8 mouse cellular contexts compared by ENCODE assay signal in the genomic region with DNA sequence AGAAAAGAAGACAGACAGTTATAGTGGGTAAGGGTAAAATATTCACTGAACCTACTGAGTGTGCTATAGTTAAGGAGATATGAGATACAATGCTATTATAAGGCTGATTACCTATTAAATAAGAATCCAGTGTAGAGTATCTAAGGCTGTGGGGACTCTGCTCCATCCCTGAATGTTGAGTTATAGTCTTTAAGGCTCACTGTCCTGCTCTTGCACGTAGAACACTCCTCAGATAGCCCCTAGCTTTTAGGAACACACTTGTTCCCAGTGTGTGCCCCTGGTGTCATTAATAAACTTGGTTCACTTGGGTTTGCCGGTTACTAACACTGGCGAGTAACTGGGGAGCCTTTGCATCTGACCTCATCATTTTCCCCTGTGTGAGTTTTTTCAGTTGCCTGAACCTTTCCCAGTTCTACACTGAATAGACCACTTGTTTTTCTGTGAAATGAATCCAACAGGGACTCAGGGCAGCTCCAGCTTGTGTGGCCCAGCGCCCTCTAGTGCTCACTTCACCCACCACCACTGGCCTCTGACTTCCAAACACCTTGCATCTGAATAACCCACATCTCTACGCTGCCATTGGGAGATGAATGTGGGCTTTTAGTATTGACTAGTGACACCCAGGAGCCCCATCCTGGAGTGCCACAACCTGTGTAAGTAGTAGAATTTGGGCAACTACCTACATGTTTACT. TPM values are rescaled to one million over a fixed set of nuclear protein-coding genes. Genes with fewer than 3 reads are reported as not detected.
DNase-seq lines count a peak whose midpoint lies in the region; ATAC-seq and TF ChIP-seq lines count a peak whose summit lies in the region.

No protein-coding gene starts in this region.

- ATAC-seq in heart, postnatal 0 days (ENCODE audit: insufficient read depth, low read depth), result peak; percentile 82
- peak; percentile 60 for ATAC-seq in liver, embryonic 14.5 days (ENCODE audit: insufficient read depth)
- ATAC-seq in neural tube, embryonic 14.5 days (ENCODE audit: low read depth), result peak; percentile 92

- no peaks in the 10 kb centered on the region for H3K4me1 ChIP-seq in ES-E14 (ENCODE audit: control insufficient read depth in 2 of 2, insufficient read depth in 2 of 2, low read length in 2 of 2, poor library complexity in 1 of 2)
- H3K4me1 ChIP-seq in forebrain, embryonic 10.5 days, result no peaks in the 10 kb centered on the region
- no peaks in the 10 kb centered on the region; the same call in 1 of the 2 replicates for H3K4me1 ChIP-seq in heart, postnatal 0 days (ENCODE audit: control insufficient read depth, insufficient read depth)
- no peaks in the 10 kb centered on the region for H3K4me1 ChIP-seq in liver, embryonic 14.5 days (replicated peaks; ENCODE audit: control insufficient read depth in 2 of 2, insufficient read depth in 2 of 2, low read length in 1 of 2)
- H3K4me1 ChIP-seq in neural tube, embryonic 14.5 days (ENCODE audit: control insufficient read depth, insufficient read depth, low read length), result no peaks in the 10 kb centered on the region

- H3K9me3 ChIP-seq in ES-E14 (ENCODE audit: control insufficient read depth, insufficient read depth, low read depth, low read length), result no peaks in the 10 kb centered on the region
- no peaks in the 10 kb centered on the region for H3K9me3 ChIP-seq in forebrain, embryonic 10.5 days
- H3K9me3 ChIP-seq in heart, postnatal 0 days (replicated peaks; ENCODE audit: control insufficient read depth, low read length), result no peaks in the 10 kb centered on the region
- H3K9me3 ChIP-seq in liver, embryonic 14.5 days (ENCODE audit: control insufficient read depth, low read length), result no peaks in the 10 kb centered on the region
- H3K9me3 ChIP-seq in neural tube, embryonic 14.5 days (ENCODE audit: control insufficient read depth, low read length), result no peaks in the 10 kb centered on the region

- H3K27me3 ChIP-seq in forebrain, embryonic 10.5 days (ENCODE audit: poor library complexity, severe bottlenecking), result no peaks in the 10 kb centered on the region
- no peaks in the 10 kb centered on the region for H3K27me3 ChIP-seq in heart, postnatal 0 days (ENCODE audit: control insufficient read depth, insufficient read depth, low read length)
- H3K27me3 ChIP-seq in liver, embryonic 14.5 days (ENCODE audit: control insufficient read depth, insufficient read depth, low read length), result no peaks in the 10 kb centered on the region
- no peaks in the 10 kb centered on the region for H3K27me3 ChIP-seq in neural tube, embryonic 14.5 days (ENCODE audit: control insufficient read depth, insufficient read depth, low read length)

- DNase-seq in ES-E14 (ENCODE audit: low read depth, low spot score), result peak; percentile 38
- DNase-seq in c-Kit-positive CD71-negative TER-119-negative erythroid progenitor cells, embryonic 14.5 days (ENCODE audit: low read depth), result peak; percentile 41
- DNase-seq in forebrain, embryonic 10.5 days (ENCODE audit: extremely low spot score, low spot score), result peak; percentile 60
- peak; percentile 51 for DNase-seq in heart, postnatal 0 days (ENCODE audit: low spot score)
- peak; percentile 82 to 90 for DNase-seq in kidney, postnatal 25 days
- peak in 1 of 3 experiments; percentile 17 for DNase-seq in liver, embryonic 14.5 days (ENCODE audit: low read depth in 3 of 3, low spot score in 3 of 3)
- peak; percentile 40 to 53 for DNase-seq in thymus, postnatal 36 days

- in situ Hi-C loops in ES-E14 (cut with MboI; ENCODE audit: low sequenced_read_pairs in 2 of 2, unreplicated experiment in 2 of 2), result no loop called here

- no peak overlapping the region for H3K27ac ChIP-seq in ES-E14 (ENCODE audit: insufficient read depth, low read depth, low read length, poor library complexity, severe bottlenecking)
- no peak overlapping the region for H3K27ac ChIP-seq in forebrain, embryonic 10.5 days
- H3K27ac ChIP-seq in heart, postnatal 0 days (ENCODE audit: low read depth), result no peak overlapping the region
- no peak overlapping the region for H3K27ac ChIP-seq in liver, embryonic 14.5 days
- no peak overlapping the region; the same call in 1 of the 2 replicates for H3K27ac ChIP-seq in neural tube, embryonic 14.5 days (ENCODE audit: low read depth, low read length)

- H3K4me3 ChIP-seq in ES-E14 (ENCODE audit: insufficient read depth in 1 of 2, low read depth in 1 of 2, low read length in 2 of 2, poor library complexity in 1 of 2, severe bottlenecking in 1 of 2), result no peak overlapping the region
- no peak overlapping the region for H3K4me3 ChIP-seq in forebrain, embryonic 10.5 days
- no peak overlapping the region for H3K4me3 ChIP-seq in heart, postnatal 0 days (ENCODE audit: low read depth, low read length)
- H3K4me3 ChIP-seq in liver, embryonic 14.5 days (ENCODE audit: insufficient read depth in 1 of 2, low read depth in 2 of 2, low read length in 2 of 2), result no peak overlapping the region
- no peak overlapping the region for H3K4me3 ChIP-seq in neural tube, embryonic 14.5 days (ENCODE audit: low read depth, low read length)

- H3K36me3 ChIP-seq in ES-E14 (ENCODE audit: control insufficient read depth, insufficient read depth, low read length, poor library complexity, severe bottlenecking), result no peaks in the 10 kb centered on the region
- H3K36me3 ChIP-seq in forebrain, embryonic 10.5 days (replicated peaks), result no peaks in the 10 kb centered on the region
- no peaks in the 10 kb centered on the region for H3K36me3 ChIP-seq in heart, postnatal 0 days (replicated peaks; ENCODE audit: control insufficient read depth, insufficient read depth, low read length)
- no peaks in the 10 kb centered on the region for H3K36me3 ChIP-seq in liver, embryonic 14.5 days (replicated peaks; ENCODE audit: control insufficient read depth, insufficient read depth, low read depth)
- no peaks in the 10 kb centered on the region for H3K36me3 ChIP-seq in neural tube, embryonic 14.5 days (ENCODE audit: control insufficient read depth, insufficient read depth, low read length)

- WGBS in forebrain, embryonic 10.5 days, result 27% methylated on average over 5 of the region's 5 CpGs
- WGBS in heart, postnatal 0 days, result 23% methylated on average over 5 of the region's 5 CpGs
- 23% methylated on average over 5 of the region's 5 CpGs for WGBS in liver, embryonic 14.5 days (ENCODE audit: insufficient replicate concordance)
- WGBS in neural tube, embryonic 14.5 days, result 22% methylated on average over 5 of the region's 5 CpGs

- TF ChIP-seq EP300 in heart, postnatal 0 days (IDR thresholded peaks at IDR 0.05; ENCODE audit: low read depth), result no peak
- TF ChIP-seq EP300 in liver, embryonic 14.5 days (IDR thresholded peaks at IDR 0.05; ENCODE audit: low read depth), result no peak

- H3K4me2 ChIP-seq in heart, postnatal 0 days (ENCODE audit: low read depth, low read length), result no peak overlapping the region
- no peak overlapping the region for H3K4me2 ChIP-seq in liver, embryonic 14.5 days (ENCODE audit: low read depth)
- no peak overlapping the region for H3K4me2 ChIP-seq in neural tube, embryonic 14.5 days (ENCODE audit: low read depth, low read length)

- peak; percentile 76 for TF ChIP-seq CTCF in heart, postnatal 0 days (IDR thresholded peaks at IDR 0.05; ENCODE audit: low read depth)
- peak; percentile 92 for TF ChIP-seq CTCF in liver, embryonic 14.5 days (IDR thresholded peaks at IDR 0.05; ENCODE audit: low read depth)

- no peak overlapping the region for H3K9ac ChIP-seq in ES-E14 (ENCODE audit: insufficient read depth, low read depth, low read length, poor library complexity, severe bottlenecking)
- H3K9ac ChIP-seq in heart, postnatal 0 days (replicated peaks; ENCODE audit: low read depth, low read length), result no peak overlapping the region
- no peak overlapping the region for H3K9ac ChIP-seq in liver, embryonic 14.5 days (replicated peaks)
- H3K9ac ChIP-seq in neural tube, embryonic 14.5 days (replicated peaks; ENCODE audit: low read depth, low read length), result no peak overlapping the region

RNA-seq across cellular contexts. Expression of gene Fgfrl1, which starts 34.5 kb away (rescaled TPM):
- 15.5 and 18.9 TPM in 2 replicates for total RNA-seq in ES-E14 (2012; rRNA removed)
- 10.4 and 12.3 TPM in 2 replicates for polyA plus RNA-seq in forebrain, embryonic 10.5 days (2016; fragmentation: Nextera tagmentation; extraction: Ambion mirVana)
- 23.8 and 40.5 TPM in 2 replicates for total RNA-seq in heart, postnatal 0 days (2014; rRNA removed; ENCODE audit: low replicate concordance)
- polyA plus RNA-seq in heart, postnatal 0 days (2015; fragmentation: Nextera tagmentation; extraction: Ambion mirVana), result 8.6 and 9.2 TPM in 2 replicates
- 11.0 and 12.7 TPM in 2 replicates for polyA plus RNA-seq in liver, embryonic 14.5 days (2012; rRNA removed)
- polyA plus RNA-seq in liver, embryonic 14.5 days (2014; fragmentation: Nextera tagmentation; extraction: Ambion mirVana), result 5.9 and 7.4 TPM in 2 replicates
- 6.5 and 7.0 TPM in 2 replicates for polyA plus RNA-seq in neural tube, embryonic 14.5 days (2014; fragmentation: Nextera tagmentation; extraction: Ambion mirVana)

RNA-seq across cellular contexts. Expression of gene Rnf212, which starts 48.1 kb away (rescaled TPM):
- 0.31 TPM in 1 of 2 replicates, not detected in the other for total RNA-seq in ES-E14 (2012; rRNA removed)
- 0.27 TPM in 1 of 2 replicates, not detected in the other for polyA plus RNA-seq in forebrain, embryonic 10.5 days (2016; fragmentation: Nextera tagmentation; extraction: Ambion mirVana)
- total RNA-seq in heart, postnatal 0 days (2014; rRNA removed; ENCODE audit: low replicate concordance), result not detected in 2 replicates
- not detected in 2 replicates for polyA plus RNA-seq in heart, postnatal 0 days (2015; fragmentation: Nextera tagmentation; extraction: Ambion mirVana)
- 3.2 and 4.6 TPM in 2 replicates for polyA plus RNA-seq in liver, embryonic 14.5 days (2012; rRNA removed)
- polyA plus RNA-seq in liver, embryonic 14.5 days (2014; fragmentation: Nextera tagmentation; extraction: Ambion mirVana), result 3.3 and 4.9 TPM in 2 replicates
- not detected in 2 replicates for polyA plus RNA-seq in neural tube, embryonic 14.5 days (2014; fragmentation: Nextera tagmentation; extraction: Ambion mirVana)

RNA-seq across cellular contexts. Expression of gene Slc26a1, which starts 51.3 kb away (rescaled TPM):
- total RNA-seq in ES-E14 (2012; rRNA removed), result 0.26 and 0.27 TPM in 2 replicates
- polyA plus RNA-seq in forebrain, embryonic 10.5 days (2016; fragmentation: Nextera tagmentation; extraction: Ambion mirVana), result 0.77 and 1.0 TPM in 2 replicates
- total RNA-seq in heart, postnatal 0 days (2014; rRNA removed; ENCODE audit: low replicate concordance), result 0.08 TPM in 1 of 2 replicates, not detected in the other
- 0.11 and 0.23 TPM in 2 replicates for polyA plus RNA-seq in heart, postnatal 0 days (2015; fragmentation: Nextera tagmentation; extraction: Ambion mirVana)
- 15.3 and 17.9 TPM in 2 replicates for polyA plus RNA-seq in liver, embryonic 14.5 days (2012; rRNA removed)
- polyA plus RNA-seq in liver, embryonic 14.5 days (2014; fragmentation: Nextera tagmentation; extraction: Ambion mirVana), result 12.6 and 15.5 TPM in 2 replicates
- polyA plus RNA-seq in neural tube, embryonic 14.5 days (2014; fragmentation: Nextera tagmentation; extraction: Ambion mirVana), result 2.6 and 3.3 TPM in 2 replicates

RNA-seq across cellular contexts. Expression of gene Dgkq, which starts 57.2 kb away (rescaled TPM):
- 25.5 and 47.5 TPM in 2 replicates for total RNA-seq in ES-E14 (2012; rRNA removed)
- polyA plus RNA-seq in forebrain, embryonic 10.5 days (2016; fragmentation: Nextera tagmentation; extraction: Ambion mirVana), result 11.3 and 13.3 TPM in 2 replicates
- 11.9 and 34.7 TPM in 2 replicates for total RNA-seq in heart, postnatal 0 days (2014; rRNA removed; ENCODE audit: low replicate concordance)
- 2.9 and 3.0 TPM in 2 replicates for polyA plus RNA-seq in heart, postnatal 0 days (2015; fragmentation: Nextera tagmentation; extraction: Ambion mirVana)
- polyA plus RNA-seq in liver, embryonic 14.5 days (2012; rRNA removed), result 4.7 TPM in 2 replicates
- polyA plus RNA-seq in liver, embryonic 14.5 days (2014; fragmentation: Nextera tagmentation; extraction: Ambion mirVana), result 1.9 and 2.3 TPM in 2 replicates
- polyA plus RNA-seq in neural tube, embryonic 14.5 days (2014; fragmentation: Nextera tagmentation; extraction: Ambion mirVana), result 25.5 and 28.7 TPM in 2 replicates
